Mouse (Mus musculus) thymus, postnatal 0 days (tissue): ENCODE data around the gene Slc11a2. TPM values are rescaled to one million over a fixed set of nuclear protein-coding genes. Genes with fewer than 3 reads are reported as not detected.
"Not testable (repeated sequence)": the region's sequence is repeated elsewhere in the genome, so short reads cannot be mapped to it uniquely, and the experiment has no call there.

Experiments
- DNase-seq: peaks from one replicate; pipeline ENCODE4 v3.0.0-alpha.2; 2015; ENCODE audit warnings: low spot score
- polyA plus RNA-seq: library from polyadenylated mRNA; unstranded; fragments of >200 nt; fragmentation: Nextera tagmentation; extraction: Ambion mirVana; gene quantifications from 2 replicates; pipeline ENCODE4 v1.2.1, GENCODE M21; 2015

The Slc11a2 gene
- polyA plus RNA-seq, 1 experiment from 2014 or later: 27.3 TPM

DNA sequence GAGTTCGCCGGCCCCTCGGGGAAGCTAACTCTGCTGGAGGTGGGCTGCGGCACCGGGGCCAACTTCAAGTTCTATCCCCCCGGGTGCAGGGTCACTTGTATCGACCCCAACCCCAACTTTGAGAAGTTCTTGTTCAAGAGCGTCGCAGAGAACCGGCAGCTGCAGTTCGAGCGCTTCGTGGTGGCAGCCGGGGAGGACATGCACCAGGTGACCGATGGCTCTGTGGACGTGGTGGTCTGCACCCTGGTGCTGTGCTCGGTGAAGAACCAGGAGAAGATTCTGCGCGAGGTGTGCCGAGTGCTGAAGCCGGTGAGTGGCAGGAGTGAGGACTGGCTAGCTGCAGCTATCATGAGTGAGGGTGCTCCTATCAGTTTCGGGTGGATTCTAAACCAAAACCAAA lies 71.5 kb downstream of the Slc11a2 start:
- DNase-seq: not testable (repeated sequence)

- DNase-seq: no peak
Measured at GRCm38 (mm10) chr15:100352711-100353250, 72.1 kb downstream of the Slc11a2 start, which contains the start of the genes Methig1 and Mettl7a2. Methig1 (plus strand) TSS chr15:100353149. Mettl7a2 (plus strand) TSS chr15:100353200.

- no peak for DNase-seq
Measured at GRCm38 (mm10) chr15:100351501-100352060, 73.3 kb downstream of the Slc11a2 start.

DNA sequence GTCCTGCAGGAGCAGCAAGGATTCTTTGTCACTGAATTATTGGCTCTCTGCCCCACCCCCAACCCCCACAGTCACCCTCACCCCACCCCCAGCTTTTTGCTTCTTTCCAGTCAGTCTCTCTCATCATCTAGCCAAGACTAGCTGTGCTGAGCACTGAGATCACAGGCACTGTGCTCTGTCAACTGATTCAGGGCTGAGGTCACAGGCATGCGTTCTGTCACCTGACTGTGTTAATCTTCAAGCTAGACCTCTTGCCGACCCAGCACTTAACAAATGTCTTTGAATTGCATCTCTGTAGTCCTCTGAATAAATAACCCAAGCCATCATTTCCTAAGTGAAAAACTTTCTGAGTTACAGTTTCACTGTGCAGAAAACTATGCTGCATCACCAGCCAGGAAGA lies 75.4 kb downstream of the Slc11a2 start:
- DNase-seq: no peak

- no peak for DNase-seq
Measured at GRCm38 (mm10) chr15:100346761-100347160, 78.1 kb downstream of the Slc11a2 start.

- no peak for DNase-seq
Measured at GRCm38 (mm10) chr15:100345484-100345883, 79.4 kb downstream of the Slc11a2 start.

- not testable (repeated sequence) for DNase-seq
Measured at GRCm38 (mm10) chr15:100341314-100341980, 83.4 kb downstream of the Slc11a2 start.

Other genes with a start within 250 kb of the Slc11a2 start
- 47.5 and 66.9 TPM in 2 replicates for gene Atf1, start 197.3 kb downstream of the Slc11a2 start, polyA plus RNA-seq
- gene Tmprss12, start 144.2 kb downstream of the Slc11a2 start, polyA plus RNA-seq: not detected in 2 replicates
- 4.4 and 6.4 TPM in 2 replicates for gene Mettl7a1, start 120.9 kb downstream of the Slc11a2 start, polyA plus RNA-seq
- gene Mettl7a3, start 90.1 kb downstream of the Slc11a2 start, polyA plus RNA-seq: 0.13 TPM in 1 of 2 replicates, not detected in the other
- gene Methig1, start 71.9 kb downstream of the Slc11a2 start, polyA plus RNA-seq: 0.18 TPM in 1 of 2 replicates, not detected in the other
- not detected in 2 replicates for gene Mettl7a2, start 71.9 kb downstream of the Slc11a2 start, polyA plus RNA-seq
- gene Higd1c, start 60.5 kb downstream of the Slc11a2 start, polyA plus RNA-seq: not detected in 2 replicates
- 0.16 and 0.18 TPM in 2 replicates for gene Gm5475, start 2.9 kb downstream of the Slc11a2 start, polyA plus RNA-seq
- 25.2 and 26.3 TPM in 2 replicates for gene Letmd1, start 44.0 kb upstream of the Slc11a2 start, polyA plus RNA-seq
- 6.3 and 6.6 TPM in 2 replicates for gene Csrnp2, start 70.4 kb upstream of the Slc11a2 start, polyA plus RNA-seq
- gene Tfcp2, start 126.9 kb upstream of the Slc11a2 start, polyA plus RNA-seq: 7.0 and 8.4 TPM in 2 replicates
- gene Pou6f1, start 174.9 kb upstream of the Slc11a2 start, polyA plus RNA-seq: 18.7 and 21.6 TPM in 2 replicates
- gene Dazap2, start 190.3 kb upstream of the Slc11a2 start, polyA plus RNA-seq: 266 and 303 TPM in 2 replicates
- gene Smagp, start 211.9 kb upstream of the Slc11a2 start, polyA plus RNA-seq: 4.8 TPM in 2 replicates
- gene Bin2, start 244.5 kb upstream of the Slc11a2 start, polyA plus RNA-seq: 33.1 and 45.9 TPM in 2 replicates